Mouse (Mus musculus): ENCODE data around the gene Cybc1.

- TF ChIP-seq CTCF (IDR thresholded peaks at IDR 0.05; ENCODE audit: borderline replicate concordance, control insufficient read depth, extremely low read depth, insufficient read depth, low read length, poor library complexity): peak; percentile 59; the same call in 1 of the 2 replicates
- peak; percentile 41; the same call in 1 of the 2 replicates for TF ChIP-seq POLR2A (IDR thresholded peaks at IDR 0.05; ENCODE audit: control insufficient read depth, extremely low read depth, insufficient read depth, low read length, poor library complexity)
These were observed 24.7 kb downstream of the Cybc1 start, which contains the start of the genes Hexdc and Ogfod3 for GRCm38 (mm10) chr11:121204161-121205006.

All from thymus, adult 2 months (tissue).